Mouse (Mus musculus) embryonic fibroblast, embryonic 13.5 days (primary cell): ENCODE measurements at regions not wholly inside any gene's neighbourhood (a gene's known extent, or its start where the extent isn't known, plus 50 kb on each side); places are given as distances from the start of the nearest gene placed in this dataset.

Experiments used
- H3K27ac ChIP-seq: 2 replicates; pipeline ENCODE4 v1.5.1; 2012; ENCODE audit warnings: low read length, control low read depth, inconsistent platforms; ENCODE audit not compliant: insufficient read depth
- H3K4me1 ChIP-seq: 2 replicates; pipeline ENCODE4 v1.6.1; 2011; ENCODE audit warnings: low read length; ENCODE audit not compliant: control insufficient read depth, insufficient read depth
- H3K4me3 ChIP-seq: 2 replicates; pipeline ENCODE4 v1.5.1; 2011; ENCODE audit warnings: mild to moderate bottlenecking, control low read depth, low read length; ENCODE audit not compliant: insufficient read depth
- CTCF ChIP-seq: IDR thresholded peaks from 2 replicates; pipeline ENCODE4 v1.5.1; 2011; ENCODE audit warnings: mild to moderate bottlenecking, control low read depth, low read length, moderate library complexity, borderline replicate concordance; ENCODE audit not compliant: insufficient read depth
- POLR2A ChIP-seq: IDR thresholded peaks from 2 replicates; pipeline ENCODE4 v1.6.1; 2011; ENCODE audit warnings: low read depth, mild to moderate bottlenecking, control low read depth, low read length, moderate library complexity

- Histone ChIP-seq H3K27ac (no peak overlapping the region), H3K4me3 (no peak overlapping the region), H3K4me1 (peaks cover 7% of the 10 kb centered on the region)
- TF ChIP-seq CTCF (no peak), POLR2A (no peak)
Observed at GRCm38 (mm10) chr15:42372704-42373286, 2238.6 kb downstream of the 9330182O14Rik start.
